Mouse (Mus musculus) spleen, postnatal 0 days (tissue): ENCODE results near the gene Clps. TPM values are rescaled to one million over a fixed set of nuclear protein-coding genes. Genes with fewer than 3 reads are reported as not detected.

ENCODE experiments used
- polyA plus RNA-seq: library from polyadenylated mRNA; unstranded; fragments of >200 nt; fragmentation: Nextera tagmentation; extraction: Ambion mirVana; gene quantifications from 2 replicates; pipeline ENCODE4 v1.2.1, GENCODE M21; 2015

Gene Clps
- polyA plus RNA-seq: 92.0 and 280 TPM in 2 replicates

DNA sequence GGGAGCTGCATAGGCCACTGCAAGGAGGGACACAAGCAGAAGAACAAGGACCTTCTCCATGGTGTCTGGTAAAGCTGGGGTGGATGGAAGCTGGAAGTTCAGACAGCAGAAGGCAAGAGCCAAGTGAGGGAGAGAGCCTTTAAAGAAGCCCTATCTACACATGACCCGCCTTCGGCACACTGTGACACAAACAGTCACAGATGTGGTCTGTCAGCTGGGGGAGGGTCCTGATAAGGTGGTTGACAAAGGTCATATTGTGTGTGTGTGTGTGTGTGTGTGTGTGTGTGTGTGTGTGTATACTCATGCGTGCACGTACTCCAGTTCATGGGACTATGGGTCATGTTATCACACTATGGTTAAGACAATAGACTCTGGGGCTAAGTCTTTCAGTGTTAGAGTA lies at the start of gene Clps:
Gene Clps, minus strand, starts transcription at position 169 of the 400 bp plus-strand sequence.

DNA sequence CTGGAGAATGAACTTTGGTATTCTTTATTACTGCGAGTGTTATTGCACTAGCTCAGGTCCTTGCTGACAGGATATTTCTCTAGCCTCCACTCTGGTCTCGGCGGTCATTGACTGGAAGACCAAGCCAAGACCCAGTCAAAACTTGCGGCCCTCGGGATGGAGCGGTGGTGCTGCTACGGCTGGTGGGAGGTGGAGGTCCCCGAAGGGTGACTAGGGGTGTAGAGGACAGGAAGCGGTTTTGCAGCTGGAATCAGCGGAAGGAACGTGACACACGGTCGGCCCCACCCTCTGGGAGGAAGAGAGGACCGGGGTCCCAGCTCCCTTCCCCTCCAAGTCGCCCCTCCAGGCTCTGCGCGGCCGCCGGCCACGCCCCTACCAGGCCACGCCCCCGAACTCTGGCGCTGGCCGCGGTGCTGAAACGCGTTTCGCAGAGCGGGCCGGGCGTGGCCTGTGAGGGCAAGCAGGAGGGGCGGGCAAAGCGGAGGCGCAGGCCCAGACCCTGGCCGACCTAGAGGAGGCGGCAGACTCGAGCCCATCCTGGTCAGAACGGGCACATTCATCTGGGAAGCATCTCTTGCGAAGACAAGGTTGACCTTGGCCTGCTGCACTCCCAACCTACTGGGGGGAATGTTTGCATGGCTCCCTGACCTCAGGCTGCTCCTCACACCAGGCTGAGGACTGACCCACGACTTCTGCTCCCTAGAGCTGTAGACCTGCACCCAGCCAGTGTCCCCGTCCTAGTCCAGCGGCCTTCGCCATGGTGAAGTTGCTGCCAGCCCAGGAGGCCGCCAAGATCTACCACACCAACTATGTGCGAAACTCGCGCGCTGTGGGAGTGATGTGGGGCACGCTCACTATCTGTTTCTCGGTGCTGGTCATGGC lies 14.9 kb upstream of the Clps start, which contains the start of gene Lhfpl5:
Gene Lhfpl5, plus strand, starts transcription at position 398 of the 882 bp plus-strand sequence.

DNA sequence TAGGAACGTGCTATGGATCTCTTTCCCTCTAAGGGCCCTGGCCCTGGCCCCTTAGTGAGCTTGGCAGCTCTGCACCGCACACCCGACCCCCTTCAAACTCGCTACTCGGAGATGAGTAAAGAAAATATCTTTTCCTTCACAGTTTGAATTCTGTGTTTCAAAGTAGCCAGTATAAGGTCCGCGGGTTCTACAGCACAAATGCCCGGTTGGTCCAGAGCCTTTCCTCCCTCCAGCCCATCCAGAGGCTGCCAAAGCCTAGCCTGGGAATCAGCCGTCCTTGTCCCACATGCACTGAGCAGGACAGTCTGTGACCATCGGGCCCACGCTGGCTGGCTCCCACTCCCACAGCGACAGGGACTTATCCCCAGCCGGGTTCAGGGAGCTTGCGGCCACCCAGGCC lies 11.5 kb downstream of the Clps start, which contains the start of gene Clpsl2:
Gene Clpsl2, plus strand, starts transcription at position 301 of the 400 bp plus-strand sequence.

DNA sequence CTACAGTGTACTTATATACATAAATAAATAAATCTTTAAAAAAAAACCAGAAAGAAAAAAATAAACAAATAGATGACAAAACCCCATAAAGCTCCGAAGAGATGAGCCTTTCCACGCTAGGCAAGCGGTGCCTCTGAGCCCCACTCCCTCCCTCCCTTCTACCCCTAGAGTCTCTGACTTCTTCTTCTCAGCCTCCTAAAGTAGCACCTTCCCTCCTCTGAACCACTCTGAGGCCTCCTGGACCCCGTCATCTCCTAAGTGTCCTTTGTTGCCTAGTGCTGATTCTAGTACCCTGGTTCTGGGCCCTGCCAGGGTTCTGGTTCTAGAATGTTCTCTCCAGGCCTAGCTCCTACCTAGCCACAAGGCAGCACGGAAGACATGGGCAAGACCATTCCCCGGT lies 30.1 kb downstream of the Clps start, which contains the start of gene Armc12:
Gene Armc12, plus strand, starts transcription at position 301 of the 400 bp plus-strand sequence.

DNA sequence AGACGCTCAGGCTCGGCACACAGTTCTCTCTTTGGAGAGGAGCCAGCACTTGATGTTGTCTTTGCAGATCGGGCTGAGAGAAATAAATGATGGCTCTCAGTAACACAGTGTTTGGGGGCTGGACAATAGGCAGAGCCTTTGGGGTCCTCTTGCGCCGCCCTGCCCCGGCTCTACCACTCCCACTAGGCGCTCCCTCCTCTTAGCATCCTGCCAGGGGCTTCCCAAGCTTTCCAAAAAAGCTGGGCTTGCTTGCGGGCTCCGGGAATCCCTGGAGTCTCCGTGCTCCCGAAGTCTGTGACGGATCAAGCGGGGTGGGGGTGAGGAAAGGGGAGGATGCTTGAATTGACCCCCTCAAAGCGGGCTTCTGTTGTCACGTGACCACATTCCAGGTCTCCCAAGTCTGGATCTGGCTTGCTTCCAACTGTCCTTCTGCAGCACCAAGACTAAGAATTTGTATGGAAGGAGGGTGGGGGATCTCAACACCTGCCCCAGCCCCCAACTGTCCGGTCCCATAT lies 43.1 kb downstream of the Clps start, which contains the start of gene Fkbp5:
Gene Fkbp5, minus strand, starts transcription at position 87 of the 515 bp plus-strand sequence.

Other genes starting within 250 kb of the Clps start
- gene Fance, start 247.2 kb downstream of the Clps start, polyA plus RNA-seq: 17.0 and 17.4 TPM in 2 replicates
- 605 and 646 TPM in 2 replicates for gene Rpl10a, start 232.3 kb downstream of the Clps start, polyA plus RNA-seq
- gene Tead3, start 209.9 kb downstream of the Clps start, polyA plus RNA-seq: 2.9 and 3.8 TPM in 2 replicates
- 1.8 and 2.1 TPM in 2 replicates for gene Tulp1, start 195.5 kb downstream of the Clps start, polyA plus RNA-seq
- gene Fkbp5, start 43.2 kb downstream of the Clps start, polyA plus RNA-seq: 16.5 and 18.1 TPM in 2 replicates
- not detected in 2 replicates for gene Armc12, start 30.0 kb downstream of the Clps start, polyA plus RNA-seq
- gene Clpsl2, start 11.4 kb downstream of the Clps start, polyA plus RNA-seq: not detected in 2 replicates
- gene Lhfpl5, start 14.9 kb upstream of the Clps start, polyA plus RNA-seq: 0.11 and 0.13 TPM in 2 replicates
- 49.3 and 50.4 TPM in 2 replicates for gene Srpk1, start 61.9 kb upstream of the Clps start, polyA plus RNA-seq
- 0.49 and 0.90 TPM in 2 replicates for gene Slc26a8, start 129.5 kb upstream of the Clps start, polyA plus RNA-seq
- 29.8 and 34.6 TPM in 2 replicates for gene Mapk14, start 130.6 kb upstream of the Clps start, polyA plus RNA-seq
- gene AC170998.1, start 165.3 kb upstream of the Clps start, polyA plus RNA-seq: 3.1 and 3.6 TPM in 2 replicates
- 27.5 and 39.9 TPM in 2 replicates for gene Mapk13, start 208.5 kb upstream of the Clps start, polyA plus RNA-seq
- gene Brpf3, start 240.3 kb upstream of the Clps start, polyA plus RNA-seq: 52.0 and 59.2 TPM in 2 replicates